Mouse (Mus musculus) myocyte (in vitro differentiated cells): ENCODE data around the gene Fhl3. TPM values are rescaled to one million over a fixed set of nuclear protein-coding genes. Genes with fewer than 3 reads are reported as not detected.
A peak's percentile ranks its signal among the peaks of the same experiment; 100 is the strongest.
"Not testable (repeated sequence)": the region's sequence is repeated elsewhere in the genome, so short reads cannot be mapped to it uniquely, and the experiment has no call there.

ENCODE experiments used
- H3K27me3 ChIP-seq: one replicate; pipeline ENCODE4 v1.6.1; 2011; ENCODE audit not compliant: control insufficient read depth, insufficient read depth, insufficient read length
- H3K36me3 ChIP-seq: one replicate; pipeline ENCODE4 v1.6.1; 2011; ENCODE audit not compliant: control insufficient read depth, insufficient read depth
- H3K4me2 ChIP-seq: one replicate; pipeline ENCODE4 v1.6.1; 2011; ENCODE audit warnings: low read depth, control low read depth
- H3K4me3 ChIP-seq: one replicate; pipeline ENCODE4 v1.5.1; 2011; ENCODE audit warnings: mild to moderate bottlenecking, control low read depth, moderate library complexity
- H3K79me2 ChIP-seq: one replicate; pipeline ENCODE4 v1.6.1; 2011; ENCODE audit not compliant: control insufficient read depth, insufficient read depth
- H3ac ChIP-seq: one replicate; pipeline ENCODE4 v1.6.1; 2011; ENCODE audit not compliant: control insufficient read depth, insufficient read length
- CEBPB ChIP-seq: IDR thresholded peaks from 2 replicates; pipeline ENCODE4 v1.6.1; 2011; ENCODE audit warnings: mild to moderate bottlenecking, moderate library complexity; ENCODE audit not compliant: poor library complexity, insufficient read depth, severe bottlenecking
- E2F4 ChIP-seq: IDR thresholded peaks from one replicate; pipeline ENCODE4 v1.6.1; 2011; ENCODE audit warnings: mild to moderate bottlenecking, control low read depth, moderate library complexity; ENCODE audit not compliant: insufficient read depth
- MAX ChIP-seq: IDR thresholded peaks from one replicate; pipeline ENCODE4 v1.6.1; 2011; ENCODE audit warnings: low read depth, mild to moderate bottlenecking, control low read depth
- MYOD1 ChIP-seq, 3 experiments: IDR thresholded peaks; one replicate each; pipeline ENCODE4 v1.6.1; 2011; ENCODE audit warnings: control low read depth in 2 of 3, low read depth in 2 of 3, mild to moderate bottlenecking in 2 of 3, moderate library complexity in 1 of 3; ENCODE audit not compliant: insufficient read length in 2 of 3, control insufficient read depth in 1 of 3
- MYOG ChIP-seq, 3 experiments: IDR thresholded peaks; one replicate each; pipeline ENCODE4 v1.6.1; 2011; ENCODE audit warnings: control low read depth in 2 of 3, low read depth in 2 of 3, mild to moderate bottlenecking in 2 of 3; ENCODE audit not compliant: insufficient read length in 2 of 3, control insufficient read depth in 1 of 3, insufficient read depth in 1 of 3
- POLR2A ChIP-seq: IDR thresholded peaks from one replicate; pipeline ENCODE4 v1.6.1; 2011; ENCODE audit warnings: low read depth, mild to moderate bottlenecking, control low read depth, moderate library complexity; ENCODE audit not compliant: insufficient read length
- POLR2AphosphoS2 ChIP-seq: IDR thresholded peaks from one replicate; pipeline ENCODE4 v1.6.1; 2011; ENCODE audit warnings: low read depth, control low read depth; ENCODE audit not compliant: insufficient read length
- REST ChIP-seq: IDR thresholded peaks from one replicate; pipeline ENCODE4 v1.6.1; 2011; ENCODE audit warnings: mild to moderate bottlenecking, control low read depth, moderate library complexity; ENCODE audit not compliant: insufficient read depth, insufficient read length
- SRF ChIP-seq: IDR thresholded peaks from one replicate; pipeline ENCODE4 v1.6.1; 2011; ENCODE audit warnings: low read depth; ENCODE audit not compliant: control insufficient read depth, insufficient read length
- TCF12 ChIP-seq: IDR thresholded peaks from one replicate; pipeline ENCODE4 v1.6.1; 2011; ENCODE audit warnings: mild to moderate bottlenecking, control low read depth; ENCODE audit not compliant: poor library complexity, insufficient read depth, severe bottlenecking
- TCF3 ChIP-seq: IDR thresholded peaks from one replicate; pipeline ENCODE4 v1.6.1; 2011; ENCODE audit warnings: low read depth, control low read depth; ENCODE audit not compliant: insufficient read length
- USF1 ChIP-seq: IDR thresholded peaks from one replicate; pipeline ENCODE4 v1.6.1; 2011; ENCODE audit warnings: low read depth, mild to moderate bottlenecking, control low read depth, moderate library complexity
- polyA plus RNA-seq: library from polyadenylated mRNA; unstranded; fragments of >200 nt; fragmentation: generic; extraction: Trizol; gene quantifications from one replicate; pipeline ENCODE4 v1.2.1, GENCODE M21; 2012; ENCODE audit warnings: missing spikeins

Fhl3 gene
- polyA plus RNA-seq, 1 experiment, result 110 TPM

DNA sequence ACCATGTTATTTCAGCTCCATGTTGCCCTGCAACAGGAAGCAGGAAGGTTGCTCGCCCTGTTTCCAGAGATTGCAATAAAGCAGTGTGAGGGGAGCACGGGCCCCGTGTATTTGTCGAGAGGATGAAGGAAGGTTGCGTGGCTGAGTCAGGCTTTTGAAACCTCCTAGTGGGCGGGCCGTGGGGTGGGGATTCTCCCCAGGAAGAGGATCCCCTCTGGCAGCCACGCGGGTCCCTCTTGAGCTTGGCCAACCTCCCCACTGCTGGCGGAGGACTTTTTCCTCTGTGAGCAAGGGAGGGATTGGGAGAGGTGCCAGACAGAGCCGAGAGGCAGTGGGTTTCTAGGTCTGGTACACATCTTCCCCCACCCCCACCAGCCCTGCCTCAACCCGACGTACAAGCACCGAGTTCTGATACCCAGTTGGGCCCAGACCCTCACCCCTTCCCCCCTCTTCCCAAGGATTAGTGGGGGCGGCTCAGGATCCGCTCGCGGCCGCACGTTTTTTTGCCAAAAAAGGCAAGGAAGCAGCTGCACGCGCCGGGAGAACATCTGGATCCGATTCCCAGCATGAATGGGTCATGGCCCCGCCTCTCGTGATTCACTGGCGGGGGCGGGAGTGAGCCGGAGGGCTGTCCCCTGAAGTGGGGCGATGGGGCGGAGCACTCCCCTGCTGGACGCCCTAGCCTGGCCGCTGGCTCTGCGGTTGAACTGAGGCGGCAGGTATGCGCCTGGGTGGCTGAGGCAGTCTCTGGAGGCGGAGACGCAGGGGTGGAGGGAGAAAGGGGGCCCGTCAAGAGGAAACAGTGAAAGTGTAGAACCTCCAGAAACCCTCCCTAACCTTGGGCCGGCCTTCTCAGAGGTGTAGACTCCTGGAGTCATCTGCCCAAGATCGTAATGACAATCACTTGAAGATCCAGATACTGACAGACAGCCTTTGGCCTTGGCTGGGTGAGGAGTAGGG lies 8.3 kb downstream of the Fhl3 start:
- Histone ChIP-seq H3K79me2 (peaks cover 35% of the 10 kb centered on the region), H3K36me3 (peaks cover 11% of the 10 kb centered on the region)
- TF ChIP-seq MYOD1 (IDR thresholded peaks at IDR 0.05; ENCODE audit: control insufficient read depth in 1 of 3, insufficient read length in 2 of 3, low read depth in 2 of 3) (peak in 2 of 3 experiments; percentile 40 to 78), E2F4 (no peak), MAX (no peak), TCF3 (peak; percentile 21), USF1 (no peak), POLR2AphosphoS2 (peak; percentile 87), REST (no peak), POLR2A (peak; percentile 73), SRF (peak; percentile 100), TCF12 (peak; percentile 61), CEBPB (0 out of 2 replicates have a peak, but pooled peaks have one; percentile 40), MYOG (IDR thresholded peaks at IDR 0.05; ENCODE audit: control insufficient read depth in 1 of 3, insufficient read depth in 1 of 3, insufficient read length in 2 of 3, low read depth in 2 of 3) (peak in 2 of 3 experiments; percentile 7 to 75)

DNA sequence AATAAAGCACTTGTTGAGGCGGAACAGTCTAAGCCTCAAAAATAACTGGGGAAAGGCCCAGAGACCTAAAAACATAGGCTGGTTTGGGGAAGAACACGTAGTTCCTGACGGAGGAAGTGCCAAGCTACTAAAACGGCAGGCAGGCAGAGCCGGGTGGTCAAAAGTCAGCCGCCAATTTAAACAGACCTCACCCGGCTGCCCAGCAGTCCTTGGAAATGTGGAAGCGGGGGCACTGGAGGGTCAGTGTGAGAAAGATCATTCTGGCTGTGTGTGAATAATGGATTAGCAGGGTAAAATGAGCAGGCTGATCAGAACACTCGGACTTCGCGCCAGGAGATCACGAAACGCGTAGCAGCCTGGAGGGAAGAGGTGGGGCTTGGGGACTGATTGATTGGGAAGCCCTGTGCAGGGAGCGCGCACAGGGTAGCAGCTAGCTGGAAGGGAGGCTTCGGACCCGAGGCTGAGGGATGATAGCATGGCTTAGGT lies 9.5 kb downstream of the Fhl3 start:
- Histone ChIP-seq H3K4me3 (peak overlapping the region; percentile 9), H3K4me2 (peak overlapping the region; percentile 97), H3K36me3 (peaks cover 11% of the 10 kb centered on the region)

More for the DNA sequence above, 8.3 kb downstream of the Fhl3 start:
- H3K4me3 ChIP-seq, result peak overlapping the region; percentile 9
- H3K4me2 ChIP-seq, result peak overlapping the region; percentile 97
- no peak overlapping the region for H3ac ChIP-seq
- H3K27me3 ChIP-seq, result no peaks in the 10 kb centered on the region

DNA sequence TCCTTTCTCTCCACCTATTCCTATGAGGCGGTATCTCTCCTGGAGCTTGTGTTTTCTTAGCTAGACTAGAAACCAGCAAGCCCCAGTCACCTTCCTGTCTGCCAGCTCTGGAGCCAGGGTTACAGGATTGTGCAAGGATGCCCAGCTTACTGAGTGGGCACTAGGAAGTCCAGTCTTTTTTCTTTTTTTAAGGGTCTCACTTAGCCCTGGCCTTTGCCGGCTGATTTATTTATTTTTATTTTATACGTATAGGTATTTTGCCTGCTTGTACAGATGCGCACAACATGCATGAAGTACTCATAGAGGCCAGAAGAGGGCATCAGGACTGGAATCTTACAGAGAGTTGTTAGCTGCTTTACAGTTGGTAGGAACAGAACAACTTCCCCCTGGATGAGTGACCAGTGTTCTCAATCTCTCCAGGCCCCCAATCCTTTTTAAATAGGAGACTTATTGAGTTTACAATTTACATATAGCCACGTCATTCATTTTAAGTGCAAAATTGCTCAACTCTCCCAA lies 10.3 kb downstream of the Fhl3 start:
- H3K79me2 ChIP-seq, result peaks cover 25% of the 10 kb centered on the region
- no peaks in the 10 kb centered on the region for H3K27me3 ChIP-seq
- no peak overlapping the region for H3K4me2 ChIP-seq
- H3K36me3 ChIP-seq, result peaks cover 7% of the 10 kb centered on the region
- H3K4me3 ChIP-seq, result no peak overlapping the region
- H3ac ChIP-seq, result no peak overlapping the region
- TF ChIP-seq POLR2AphosphoS2, result no peak
- no peak for TF ChIP-seq USF1
- TF ChIP-seq SRF, result no peak
- no peak for TF ChIP-seq REST
- no peak for TF ChIP-seq MYOG (IDR thresholded peaks at IDR 0.05; ENCODE audit: control insufficient read depth in 1 of 3, insufficient read depth in 1 of 3, insufficient read length in 2 of 3, low read depth in 2 of 3)
- no peak for TF ChIP-seq TCF12
- TF ChIP-seq MAX, result no peak
- TF ChIP-seq MYOD1 (IDR thresholded peaks at IDR 0.05; ENCODE audit: control insufficient read depth in 1 of 3, insufficient read length in 2 of 3, low read depth in 2 of 3), result no peak
- no peak for TF ChIP-seq E2F4
- TF ChIP-seq POLR2A, result no peak
- no peak for TF ChIP-seq TCF3
- no peak for TF ChIP-seq CEBPB

More for the DNA sequence above, 9.5 kb downstream of the Fhl3 start:
- Histone ChIP-seq H3K79me2 (peaks cover 25% of the 10 kb centered on the region), H3K27me3 (no peaks in the 10 kb centered on the region), H3ac (no peak overlapping the region)
- no peak for TF ChIP-seq REST
- TF ChIP-seq POLR2AphosphoS2, result peak; percentile 92
- no peak for TF ChIP-seq USF1
- no peak for TF ChIP-seq CEBPB
- TF ChIP-seq MYOD1 (IDR thresholded peaks at IDR 0.05; ENCODE audit: control insufficient read depth in 1 of 3, insufficient read length in 2 of 3, low read depth in 2 of 3), result no peak
- peak; percentile 32 for TF ChIP-seq POLR2A
- TF ChIP-seq SRF, result no peak
- no peak for TF ChIP-seq E2F4
- no peak for TF ChIP-seq MYOG (IDR thresholded peaks at IDR 0.05; ENCODE audit: control insufficient read depth in 1 of 3, insufficient read depth in 1 of 3, insufficient read length in 2 of 3, low read depth in 2 of 3)
- TF ChIP-seq TCF3, result no peak
- no peak for TF ChIP-seq MAX
- TF ChIP-seq TCF12, result no peak

DNA sequence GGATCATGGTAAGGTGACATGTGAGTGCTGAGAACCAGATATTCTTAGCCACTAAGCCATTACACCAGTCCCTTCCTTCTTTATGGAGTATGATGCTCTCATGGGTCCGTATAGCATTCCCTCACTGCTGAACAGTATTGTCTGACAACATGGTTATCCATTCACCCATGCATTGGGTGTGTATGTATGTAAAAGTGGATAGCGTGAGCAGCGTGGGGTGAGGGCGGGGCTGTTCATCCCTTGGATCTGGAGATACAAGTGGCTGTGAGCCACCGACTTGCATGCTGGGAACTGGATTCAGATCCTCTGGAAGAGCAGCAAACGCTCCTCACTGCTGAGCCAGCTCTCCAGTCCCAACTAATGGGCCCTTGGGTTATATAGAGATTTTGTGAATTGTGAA lies 12.1 kb downstream of the Fhl3 start:
- no peak overlapping the region for H3K4me2 ChIP-seq
- H3K79me2 ChIP-seq, result peaks cover 19% of the 10 kb centered on the region
- no peak overlapping the region for H3K4me3 ChIP-seq
- TF ChIP-seq POLR2AphosphoS2, result no peak
- TF ChIP-seq MAX, result no peak
- TF ChIP-seq TCF3, result no peak
- no peak for TF ChIP-seq CEBPB
- no peak for TF ChIP-seq MYOD1 (IDR thresholded peaks at IDR 0.05; ENCODE audit: control insufficient read depth in 1 of 3, insufficient read length in 2 of 3, low read depth in 2 of 3)
- H3K36me3 ChIP-seq, result peaks cover 4% of the 10 kb centered on the region
- H3K27me3 ChIP-seq, result no peaks in the 10 kb centered on the region
- H3ac ChIP-seq, result no peak overlapping the region

DNA sequence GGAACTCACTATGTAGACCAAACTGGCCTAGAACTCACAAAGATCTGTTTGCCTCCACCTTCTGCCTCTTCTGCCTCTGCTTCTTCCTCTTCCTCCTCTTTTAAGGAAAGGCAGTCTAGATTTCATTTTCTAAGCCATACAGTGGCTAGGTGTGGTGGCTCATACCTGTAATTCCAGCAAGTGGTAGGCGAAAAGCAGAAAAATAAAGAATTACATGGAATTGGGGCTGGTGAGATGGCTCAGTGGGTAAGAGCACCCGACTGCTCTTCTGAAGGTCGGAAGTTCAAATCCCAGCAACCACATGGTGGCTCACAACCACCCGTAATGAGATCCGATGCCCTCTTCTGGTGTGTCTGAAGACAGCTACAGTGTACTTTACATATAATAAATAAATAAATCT lies 13.3 kb downstream of the Fhl3 start:
- Histone ChIP-seq H3K79me2 (peaks cover 19% of the 10 kb centered on the region), H3K4me2 (peak overlapping the region; percentile 65), H3K4me3 (peak overlapping the region; percentile 67), H3K36me3 (peaks cover 13% of the 10 kb centered on the region)
- H3K27me3 ChIP-seq, H3ac ChIP-seq: not testable (repeated sequence)
